Mouse (Mus musculus): ENCODE results near the gene Eef2kmt.
A peak's percentile ranks its signal among the peaks of the same experiment; 100 is the strongest.
"Not testable (repeated sequence)": the region's sequence is repeated elsewhere in the genome, so short reads cannot be mapped to it uniquely, and the experiment has no call there.

Gene Eef2kmt

DNA sequence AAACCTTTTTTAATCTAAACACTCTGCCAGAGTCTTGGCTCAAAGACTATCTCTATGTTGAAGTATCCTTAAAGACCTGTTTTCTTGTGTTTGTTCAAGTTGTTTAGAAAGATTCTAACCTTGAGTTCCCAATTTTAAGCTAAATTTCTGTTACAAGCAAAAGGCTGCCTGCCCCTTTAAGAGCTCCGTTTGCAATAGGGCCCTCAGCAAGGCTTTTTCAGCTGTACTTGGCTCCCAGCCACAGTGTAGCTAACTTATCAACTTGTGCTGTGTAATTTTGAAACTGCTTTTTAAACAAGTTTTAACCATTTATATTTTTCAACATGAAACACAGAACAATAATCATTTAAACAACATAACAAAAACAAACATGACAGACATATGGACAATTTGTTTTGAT, 29.2 kb downstream of the Eef2kmt start:
- DNase-seq (ENCODE audit: low read depth, low spot score) = not testable (repeated sequence)

DNA sequence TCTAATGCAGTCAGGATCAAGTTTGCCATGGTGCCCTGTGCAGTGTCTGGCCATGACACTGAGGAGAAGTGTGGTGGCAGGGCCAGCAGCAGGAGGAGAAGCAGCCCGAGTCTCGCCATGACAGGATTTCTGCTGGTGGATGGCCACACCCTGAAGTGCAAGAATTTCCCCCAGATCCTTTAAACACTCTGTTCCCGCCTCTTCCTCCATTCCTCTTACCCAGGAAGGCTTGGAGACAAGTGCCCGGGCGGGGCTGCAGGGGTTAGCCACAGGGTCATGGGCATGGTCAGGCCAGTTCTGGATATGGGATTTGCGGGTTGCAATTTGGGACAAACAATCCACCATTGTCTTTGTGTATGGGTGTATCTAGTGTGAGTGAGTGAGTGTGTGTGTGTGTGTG, 33.6 kb downstream of the Eef2kmt start, which contains the start of gene AU021092:
Gene AU021092 (minus strand): TSS at position 160 of the 400 bp plus-strand sequence.
- no peak for DNase-seq (ENCODE audit: low read depth, low spot score)

DNA sequence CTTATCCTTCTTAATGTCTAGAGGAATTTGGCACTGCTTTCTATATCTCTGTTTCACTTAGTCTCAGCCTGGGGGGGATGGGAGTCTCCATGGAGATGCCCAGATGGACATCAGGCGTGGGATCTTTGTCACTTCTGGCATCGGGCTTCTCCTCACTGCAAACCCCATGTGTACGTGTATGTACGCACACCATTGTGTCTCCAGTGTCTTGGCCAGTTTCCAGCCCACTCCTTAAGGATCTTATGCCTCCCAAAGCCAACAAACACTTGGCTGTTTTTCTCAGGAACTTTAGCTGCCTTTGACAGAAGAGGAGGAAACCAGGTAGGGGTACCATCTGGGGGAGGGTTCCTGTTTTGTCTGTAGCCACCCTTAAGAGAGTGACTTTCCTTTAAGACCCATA, 34.4 kb downstream of the Eef2kmt start:
- DNase-seq (ENCODE audit: low read depth, low spot score) = no peak

DNA sequence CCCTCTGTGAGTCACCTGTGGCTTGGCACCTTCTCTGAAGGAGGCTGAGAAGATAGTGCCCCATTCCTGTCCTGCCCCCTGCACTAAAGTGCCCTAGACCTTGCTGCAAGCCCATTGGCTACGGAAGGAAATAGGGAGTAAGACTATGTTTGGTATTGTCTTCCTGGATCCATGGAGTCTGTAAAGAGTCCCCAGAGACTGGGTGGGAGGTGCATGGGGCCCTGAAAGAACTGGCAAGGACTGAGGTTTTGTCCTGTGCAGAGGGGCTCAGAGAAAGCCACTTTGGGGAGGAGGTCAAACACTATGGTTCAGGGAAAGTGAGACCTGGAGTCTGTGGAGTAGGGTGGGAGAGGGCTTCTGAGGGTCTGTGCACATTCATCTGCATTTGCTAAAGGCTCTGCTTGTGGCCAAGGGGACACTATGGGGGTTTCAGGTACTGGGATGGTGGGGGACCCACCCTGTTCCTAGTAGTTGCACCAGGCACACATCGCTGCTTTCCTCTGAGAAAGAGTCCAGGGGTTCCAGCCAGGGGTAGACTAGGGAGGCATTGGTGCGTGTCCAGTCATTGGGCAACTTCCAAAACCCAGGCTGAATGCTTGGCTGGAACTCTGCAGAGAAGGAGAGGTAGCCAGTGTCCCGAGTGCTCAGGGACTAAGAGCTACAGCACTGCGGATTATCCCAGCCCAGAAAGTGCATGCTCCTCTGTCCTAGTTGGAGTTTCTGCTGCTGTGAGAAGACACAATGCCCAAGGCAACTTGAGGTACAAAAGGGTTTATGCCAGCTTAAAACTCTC, 38.2 kb downstream of the Eef2kmt start:
- DNase-seq (ENCODE audit: low read depth, low spot score) = no peak

DNA sequence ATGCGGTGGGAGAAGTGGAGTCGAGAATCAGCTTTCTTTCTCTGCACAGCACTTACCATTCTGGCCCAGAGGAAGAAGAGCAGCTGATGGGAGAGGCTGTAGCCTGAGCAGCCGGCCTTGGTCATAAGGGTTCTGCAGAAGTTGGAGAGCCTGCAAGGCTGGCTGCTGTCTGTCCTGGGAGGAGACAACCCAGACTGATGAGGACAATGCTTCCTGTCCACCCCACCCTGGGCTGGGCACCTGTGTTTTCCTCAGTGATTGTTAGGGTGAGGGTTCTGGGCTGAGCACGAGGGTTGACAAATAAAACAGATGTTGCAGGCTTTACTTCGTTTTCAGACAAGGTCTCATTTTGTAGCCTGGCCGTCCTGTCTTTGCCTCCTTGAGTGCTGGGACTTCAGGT, 39.1 kb downstream of the Eef2kmt start:
- no peak for DNase-seq (ENCODE audit: low read depth, low spot score)

DNA sequence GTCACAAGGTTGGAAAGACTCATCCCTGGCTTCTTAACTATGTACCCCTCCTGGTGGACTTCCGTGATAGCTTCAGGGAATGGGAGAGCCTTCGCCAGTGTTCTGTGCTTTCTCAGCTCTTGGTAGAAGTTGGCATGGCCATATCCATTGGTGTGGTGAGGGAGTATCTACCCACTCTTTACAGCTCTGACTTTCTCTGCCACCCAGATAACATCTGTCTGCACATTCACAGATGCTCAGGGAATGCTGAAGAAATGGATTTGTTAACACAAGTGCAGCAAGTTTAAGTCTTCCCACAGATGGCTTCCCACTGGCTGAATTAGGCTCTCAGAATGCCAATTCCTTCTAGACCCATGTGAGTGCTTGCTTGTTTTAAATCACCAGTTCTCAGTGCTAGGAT, 41.7 kb downstream of the Eef2kmt start:
- DNase-seq (ENCODE audit: low read depth, low spot score) = no peak

DNA sequence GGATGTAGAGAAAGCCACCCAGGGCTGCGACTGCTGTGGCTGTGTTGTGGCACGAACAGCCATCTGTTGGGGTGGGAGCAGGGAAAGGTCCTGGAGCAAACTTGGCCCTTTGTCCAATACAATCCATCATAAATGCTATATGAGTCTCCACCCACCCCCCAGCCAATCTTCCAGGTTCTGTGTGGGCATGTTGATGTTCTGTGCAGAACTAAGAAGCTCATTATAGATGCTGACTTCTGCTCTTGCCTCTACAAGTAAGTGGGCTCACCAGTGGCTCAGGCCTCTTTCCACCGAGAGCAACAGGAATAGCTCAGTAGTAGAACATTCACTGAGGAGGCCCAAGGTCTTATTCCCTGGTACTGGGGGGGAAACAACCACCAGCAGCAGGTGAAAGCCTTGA, 43.6 kb downstream of the Eef2kmt start:
- DNase-seq (ENCODE audit: low read depth, low spot score) = no peak

DNA sequence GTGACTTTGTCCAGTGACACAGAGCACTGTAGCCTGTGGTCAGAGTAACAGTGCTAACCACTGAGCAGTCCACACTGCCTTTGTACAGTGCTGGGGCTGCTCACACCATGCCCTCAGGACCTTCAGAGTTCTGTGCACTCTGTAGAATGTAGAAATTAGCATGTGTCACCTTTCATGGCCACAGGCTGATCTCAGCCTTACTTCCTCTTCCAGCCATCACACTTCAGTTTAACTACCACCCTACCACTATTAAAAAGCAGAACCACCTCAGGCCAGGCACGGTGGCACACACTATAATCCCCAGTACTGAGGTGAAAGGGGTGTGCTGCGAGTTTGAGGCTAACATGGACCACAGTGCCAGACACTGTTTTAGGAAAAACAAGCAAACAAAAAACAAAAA, 45.4 kb downstream of the Eef2kmt start:
- no peak for DNase-seq (ENCODE audit: low read depth, low spot score)

DNA sequence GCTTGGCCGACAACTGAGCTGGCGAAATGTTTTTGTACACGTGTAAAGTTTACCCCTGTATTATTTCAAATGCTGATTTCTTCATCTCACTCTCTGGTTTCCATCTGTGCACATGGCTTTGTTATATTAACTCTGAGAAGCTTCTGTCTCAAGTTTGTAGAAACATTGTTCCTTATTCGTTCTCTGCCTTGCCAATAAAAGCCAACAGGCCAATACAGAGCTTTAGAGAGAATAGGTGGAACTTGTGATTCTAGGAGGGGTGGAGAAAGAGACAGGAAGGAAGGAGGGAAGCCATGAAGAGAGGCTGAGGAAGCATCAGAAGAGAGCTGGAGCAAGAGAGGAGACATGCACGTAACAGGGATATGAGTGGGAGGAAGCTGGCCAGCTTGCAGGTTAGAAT, 49.7 kb downstream of the Eef2kmt start:
- no peak for DNase-seq (ENCODE audit: low read depth, low spot score)

DNA sequence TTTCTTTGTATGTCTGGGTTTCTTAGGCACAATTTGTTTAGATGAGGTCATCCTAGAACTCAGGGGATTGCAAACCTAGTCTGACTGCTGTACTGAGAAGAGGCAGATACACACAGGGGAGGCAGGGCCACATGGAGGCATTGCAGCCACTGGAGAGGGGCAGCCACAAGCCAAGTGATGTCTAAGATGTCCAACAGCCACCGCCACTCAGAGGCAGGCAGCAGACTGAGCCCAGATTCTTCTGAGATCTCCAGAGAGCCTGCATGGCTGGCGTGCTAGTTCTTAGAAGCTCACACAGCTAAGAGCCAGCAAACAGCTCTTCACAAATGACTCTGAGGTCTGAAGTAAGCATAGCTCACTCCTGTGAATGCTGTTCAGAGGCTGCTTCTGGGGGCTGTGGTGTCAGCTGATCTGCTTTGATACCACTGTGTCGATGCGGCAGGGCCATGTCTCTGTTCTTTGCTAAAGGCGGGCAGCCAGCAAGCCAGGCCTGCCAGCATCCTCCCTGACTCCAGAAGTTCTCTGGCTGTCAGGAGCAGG, 50.3 kb downstream of the Eef2kmt start:
- no peak for DNase-seq (ENCODE audit: low read depth, low spot score)

DNA sequence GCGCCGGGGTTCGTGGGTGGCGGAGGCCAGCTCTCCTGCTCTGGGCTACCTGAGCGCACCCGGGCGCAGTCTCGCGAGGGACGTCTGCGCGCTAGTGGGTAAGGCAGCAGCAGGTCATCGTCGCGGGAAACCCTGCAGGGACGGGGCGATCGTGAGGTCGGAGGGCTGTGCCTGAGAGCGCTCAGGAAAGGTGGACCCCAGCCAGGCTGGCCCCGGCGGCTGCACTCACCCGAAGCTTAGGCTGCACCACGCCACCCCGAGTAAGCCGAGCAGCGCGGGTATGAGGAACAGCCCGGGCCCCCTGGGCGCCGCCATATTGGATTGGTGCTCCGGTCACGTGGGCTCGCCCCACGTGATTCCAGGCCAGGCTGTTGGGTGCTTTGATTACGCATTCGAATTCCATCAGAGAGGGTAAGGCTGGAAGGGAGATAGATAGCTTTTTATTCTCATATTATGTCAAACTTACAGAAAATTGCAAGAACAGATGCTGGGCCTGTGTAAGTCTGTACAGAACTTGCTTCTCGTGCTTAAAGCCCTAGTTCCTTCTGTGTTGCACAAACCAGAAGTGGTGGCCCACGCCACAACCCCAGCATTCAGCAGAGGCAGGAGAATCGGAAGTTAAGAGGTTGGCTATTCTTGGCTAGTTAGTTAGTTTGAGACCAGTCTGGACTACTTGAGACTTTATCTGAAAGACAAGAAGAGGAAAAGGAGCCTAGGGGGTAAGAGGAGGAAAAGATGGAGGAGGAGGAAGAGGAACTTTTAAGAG, 51.9 kb downstream of the Eef2kmt start, which contains the start of gene Nagpa:
Gene Nagpa (minus strand): TSS at position 345 of the 766 bp plus-strand sequence.
- peak; percentile 90 for DNase-seq (ENCODE audit: low read depth, low spot score)

DNA sequence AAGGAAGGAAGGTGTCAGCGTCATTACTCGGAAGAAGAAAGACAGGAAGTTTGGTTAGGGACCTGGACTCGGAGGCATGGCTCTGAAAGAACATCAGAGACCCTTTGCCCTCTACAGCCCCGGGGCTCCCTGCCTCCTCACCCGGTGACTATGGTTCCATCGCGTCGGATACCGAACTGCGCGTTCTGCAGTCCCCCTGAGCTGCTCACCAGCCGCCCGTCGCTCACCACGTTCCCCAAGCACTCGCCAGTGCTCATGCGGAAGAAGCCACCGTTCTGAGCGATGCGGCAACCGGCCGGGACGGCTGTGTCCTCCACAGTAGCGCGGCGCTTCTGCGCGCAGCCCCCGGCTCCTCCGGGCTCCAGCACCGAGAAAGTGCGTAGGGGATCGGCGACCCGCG, 52.6 kb downstream of the Eef2kmt start:
- no peak for DNase-seq (ENCODE audit: low read depth, low spot score)

DNA sequence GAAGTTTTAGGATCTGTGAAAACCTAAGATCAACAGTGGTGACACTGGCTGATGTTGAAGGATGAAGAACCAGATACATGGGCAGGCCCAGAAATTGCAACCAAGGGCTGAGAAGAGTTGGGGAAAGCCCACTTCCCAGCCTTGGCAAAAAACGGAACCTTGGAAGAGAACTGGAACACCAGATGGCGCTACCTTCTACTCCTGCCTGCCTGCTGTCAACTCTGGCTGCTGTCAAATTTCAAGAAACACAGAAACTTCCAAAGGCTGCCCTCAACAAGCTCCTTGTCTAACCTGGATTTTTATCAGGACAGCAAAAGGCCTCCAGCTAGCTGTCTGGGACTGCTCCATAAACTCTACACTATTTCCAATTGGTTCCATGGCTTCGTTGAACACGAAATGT, 53.1 kb downstream of the Eef2kmt start:
- DNase-seq (ENCODE audit: low read depth, low spot score) = no peak

DNA sequence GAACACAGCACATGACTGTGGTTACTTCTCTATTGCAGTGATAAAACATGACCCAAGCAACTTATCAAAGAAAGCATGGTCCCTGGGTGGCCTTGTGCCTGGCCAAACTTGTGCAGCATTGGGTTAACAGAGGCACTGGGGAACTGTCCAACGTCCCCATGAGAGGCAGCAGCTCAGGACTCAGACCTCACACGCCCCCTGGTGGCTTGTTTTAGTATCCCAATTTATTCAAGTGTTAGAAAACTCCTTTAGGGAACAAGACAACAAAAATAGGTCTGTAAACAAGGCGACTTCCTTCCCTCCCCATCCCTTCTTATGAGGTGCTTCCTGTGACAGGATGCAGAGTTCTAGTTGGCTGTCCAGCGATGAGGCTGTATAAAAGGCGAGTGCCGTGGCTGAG, 60.7 kb downstream of the Eef2kmt start:
- DNase-seq (ENCODE audit: low read depth, low spot score) = peak; percentile 60

Data from skeletal muscle tissue, adult 2 months (tissue).